Mouse (Mus musculus) CD4-positive, CD25-positive, alpha-beta regulatory T cell, adult 2 months (primary cell): ENCODE data around the gene Zfpl1.

Experiments used
- DNase-seq: peaks from one replicate; pipeline ENCODE4 v3.0.0-alpha.2; 2012; ENCODE audit warnings: low read depth, low spot score

The Zfpl1 gene

GRCm38 (mm10) chr19:6058966-6059365, 25.8 kb downstream of the Zfpl1 start:
- no peak for DNase-seq

GRCm38 (mm10) chr19:6058513-6058912, 26.2 kb downstream of the Zfpl1 start:
- no peak for DNase-seq

- DNase-seq: peak; percentile 100
Observed at GRCm38 (mm10) chr19:6057313-6058096, 27.3 kb downstream of the Zfpl1 start, which contains the start of the genes Mrpl49 and Fau. Gene Mrpl49, minus strand, starts transcription at chr19:6057785. Gene Fau, plus strand, starts transcription at chr19:6057844.

- no peak for DNase-seq
Observed at GRCm38 (mm10) chr19:6056696-6057095, 28.1 kb downstream of the Zfpl1 start.

GRCm38 (mm10) chr19:6054296-6054695, 30.5 kb downstream of the Zfpl1 start:
- no peak for DNase-seq

- DNase-seq: peak; percentile 5
Observed at GRCm38 (mm10) chr19:6052516-6052915, 32.2 kb downstream of the Zfpl1 start.

- peak; percentile 5 for DNase-seq
Observed at GRCm38 (mm10) chr19:6048681-6049410, 35.9 kb downstream of the Zfpl1 start.

GRCm38 (mm10) chr19:6047899-6048166, 36.9 kb downstream of the Zfpl1 start:
- no peak for DNase-seq

- no peak for DNase-seq
Observed at GRCm38 (mm10) chr19:6047154-6047898, 37.4 kb downstream of the Zfpl1 start.

GRCm38 (mm10) chr19:6046294-6047153, 38.2 kb downstream of the Zfpl1 start, which contains the start of gene Syvn1:
Gene Syvn1, plus strand, starts transcription at chr19:6046576.
- DNase-seq: peak; percentile 94

- peak; percentile 77 for DNase-seq
Observed at GRCm38 (mm10) chr19:6045366-6046293, 39.1 kb downstream of the Zfpl1 start.

GRCm38 (mm10) chr19:6044102-6044501, 40.7 kb downstream of the Zfpl1 start:
- DNase-seq: peak; percentile 70

- DNase-seq: no peak
Observed at GRCm38 (mm10) chr19:6042293-6042692, 42.5 kb downstream of the Zfpl1 start.

- DNase-seq: no peak
Observed at GRCm38 (mm10) chr19:6040002-6040401, 44.8 kb downstream of the Zfpl1 start.

- DNase-seq: no peak
Observed at GRCm38 (mm10) chr19:6038326-6038725, 46.4 kb downstream of the Zfpl1 start.

GRCm38 (mm10) chr19:6037695-6038094, 47.1 kb downstream of the Zfpl1 start:
- no peak for DNase-seq

- no peak for DNase-seq
Observed at GRCm38 (mm10) chr19:6035966-6036585, 48.7 kb downstream of the Zfpl1 start.
